8 mouse cellular contexts compared by ENCODE assay signal in the genomic region with DNA sequence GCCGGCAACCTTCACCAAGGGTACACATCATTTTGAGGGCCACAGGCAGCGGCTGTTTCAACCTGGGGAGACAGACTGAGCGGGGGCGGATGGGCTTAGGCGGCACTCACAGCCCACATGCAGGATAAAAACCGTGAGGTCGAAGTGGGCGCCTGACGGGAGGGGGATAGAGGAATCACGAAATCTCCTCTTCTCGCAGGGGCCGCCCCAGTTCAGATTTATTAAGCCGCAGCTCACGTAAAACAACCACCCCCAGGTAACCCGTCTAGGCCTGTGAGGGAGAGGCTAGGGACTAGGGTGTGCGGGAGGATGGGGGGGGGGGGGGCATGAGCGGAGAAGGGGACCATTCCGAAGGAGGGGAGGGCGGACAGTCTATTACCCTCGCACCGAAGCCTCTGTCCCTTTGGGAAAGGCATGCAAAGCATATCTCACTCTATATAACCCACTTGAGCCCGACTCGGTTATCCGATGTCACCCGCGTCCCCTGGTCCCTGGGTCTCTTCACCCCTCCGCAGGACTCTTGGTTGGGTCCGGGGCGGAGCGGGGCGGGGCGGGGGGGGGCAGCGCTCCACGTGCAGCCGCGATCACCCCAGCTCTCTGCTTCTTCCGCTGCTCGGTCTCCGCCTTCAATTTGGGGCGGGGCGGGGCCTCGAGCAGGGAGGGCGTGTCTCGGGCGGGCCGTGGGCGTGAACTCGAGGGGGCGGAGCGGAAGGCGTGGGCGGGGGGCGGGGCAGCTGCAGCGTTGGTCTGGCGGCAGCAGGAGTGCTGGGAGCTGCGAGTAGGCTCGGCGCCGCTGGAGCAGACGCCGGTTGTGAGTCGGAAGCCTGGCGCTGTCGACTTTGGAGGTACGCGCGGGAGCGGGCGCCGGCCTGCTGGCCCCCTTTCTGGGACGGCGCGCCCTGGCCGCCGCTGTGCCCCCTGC. TPM values are rescaled to one million over a fixed set of nuclear protein-coding genes. Genes with fewer than 3 reads are reported as not detected.
DNase-seq lines count a peak whose midpoint lies in the region; ATAC-seq lines count a peak whose summit lies in the region.

A gene (plus strand): TSS at position 786 of the 922 bp plus-strand sequence.

- peak; percentile 97 for DNase-seq in ZHBTc4 (ENCODE audit: low read depth, low spot score)
- peak; percentile 86 to 87 for DNase-seq in gastrocnemius, adult 8-10 months (ENCODE audit: low spot score in 2 of 2)
- DNase-seq in induced T-regulatory cell, adult 2 months (ENCODE audit: low read depth) = peak; percentile 96
- DNase-seq in left cerebral cortex, adult 9 months (ENCODE audit: low spot score in 2 of 2) = peak; percentile 78 to 86
- DNase-seq in right cerebral cortex, postnatal 14 days = peak; percentile 93
- peak; percentile 89 to 93 for DNase-seq in urinary bladder, postnatal 36 days (ENCODE audit: low spot score in 2 of 2)

- peak; percentile 77 for ATAC-seq in common myeloid progenitor, adult 5-6 weeks (replicated peaks; ENCODE audit: low read depth, poor library complexity, severe bottlenecking)
- ATAC-seq in megakaryocyte progenitor cell, adult 5-6 weeks (replicated peaks; ENCODE audit: poor library complexity) = peak; percentile 89

RNA-seq across cellular contexts. Expression of the gene that starts here (rescaled TPM):
- 6.2 and 12.8 TPM in 2 replicates for total RNA-seq in common myeloid progenitor, adult 5-6 weeks (2017)
- total RNA-seq in gastrocnemius, adult 8-10 months (2022) = 10 to 100 TPM in 2 of 4 experiments, 1 to 10 TPM in 2; 8.7 to 13.6 (median 11.3) TPM
- total RNA-seq in megakaryocyte progenitor cell, adult 5-6 weeks (2015) = 4.8 and 8.8 TPM in 2 replicates
- total RNA-seq in megakaryocyte progenitor cell, adult 5-6 weeks (2017) = 3.9 and 7.4 TPM in 2 replicates

Comparison
In these comparisons a context has a peak if more than half of its experiments do, and no peak if none do; other contexts are left out.
1. Peak in every context shown above with its lines: DNase-seq and ATAC-seq.